Mouse (Mus musculus): ENCODE results near the gene Olfr325. TPM values are rescaled to one million over a fixed set of nuclear protein-coding genes. Genes with fewer than 3 reads are reported as not detected.
"Not testable (repeated sequence)": the region's sequence is repeated elsewhere in the genome, so short reads cannot be mapped to it uniquely, and the experiment has no call there.

Olfr325 gene
- not detected in 2 replicates for polyA plus RNA-seq (2015; fragmentation: Nextera tagmentation; extraction: Ambion mirVana)

DNA sequence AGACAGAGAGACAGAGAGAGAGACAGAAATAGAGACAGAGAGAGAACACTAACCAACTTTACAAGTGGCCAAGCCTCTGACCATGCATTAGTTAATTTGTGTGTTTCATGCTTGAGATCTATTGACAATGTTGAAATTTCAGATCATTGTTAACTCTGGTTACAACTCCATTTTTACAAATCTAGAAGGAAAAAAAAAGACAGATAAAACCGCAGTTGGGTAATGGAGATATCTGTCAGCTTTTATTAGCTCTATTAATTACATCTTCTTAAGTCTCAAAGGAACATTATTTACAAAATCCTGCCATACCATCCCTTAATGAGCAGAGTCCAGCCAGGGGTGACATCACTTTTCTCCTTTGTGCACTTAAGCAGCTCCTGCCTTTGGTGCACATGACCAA, at the start of gene Olfr325:
Gene Olfr325 (plus strand): TSS at position 301 of the 400 bp plus-strand sequence.
- no peaks in the 10 kb centered on the region for H3K9me3 ChIP-seq
- no peak within 1 kb of the TSS for H3K27ac ChIP-seq
- H3K4me1 ChIP-seq, result no peaks in the 10 kb centered on the region
- no peaks in the 10 kb centered on the region for H3K27me3 ChIP-seq (replicated peaks)
- no peak within 1 kb of the TSS for H3K9ac ChIP-seq
- WGBS, result 84% methylated on average over 1 of the region's 1 CpGs
- ATAC-seq (replicated peaks), result no peak
- no peak within 1 kb of the TSS for H3K4me2 ChIP-seq
- no peak within 1 kb of the TSS for H3K4me3 ChIP-seq
- no peaks in the 10 kb centered on the region for H3K36me3 ChIP-seq (replicated peaks)

DNA sequence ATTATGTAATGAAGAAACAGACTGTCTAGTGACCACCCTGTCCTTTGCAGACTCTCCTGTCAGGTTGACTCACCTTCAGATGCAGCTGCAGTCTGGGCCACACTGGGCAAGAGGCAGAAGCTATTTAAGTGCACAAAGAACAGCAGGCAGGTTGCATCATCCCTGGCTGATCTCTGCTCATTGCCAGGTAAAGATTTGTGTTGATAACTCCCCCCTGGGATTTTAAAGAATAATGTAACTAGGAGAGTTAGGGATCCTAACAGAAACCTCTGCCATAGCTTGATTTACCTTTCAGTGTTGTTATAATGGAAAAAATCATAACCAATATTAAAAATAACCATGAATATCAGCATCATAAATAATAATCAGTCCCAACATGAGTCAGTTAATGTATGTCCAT, 42.8 kb upstream of the Olfr325 start, which contains the start of gene Olfr330:
Gene Olfr330 (minus strand): TSS at position 101 of the 400 bp plus-strand sequence.
- H3K9ac ChIP-seq; H3K4me1 ChIP-seq; H3K36me3 ChIP-seq (replicated peaks); H3K4me2 ChIP-seq; H3K27me3 ChIP-seq (replicated peaks); H3K9me3 ChIP-seq; ATAC-seq (replicated peaks); H3K27ac ChIP-seq; H3K4me3 ChIP-seq: not testable (repeated sequence)

DNA sequence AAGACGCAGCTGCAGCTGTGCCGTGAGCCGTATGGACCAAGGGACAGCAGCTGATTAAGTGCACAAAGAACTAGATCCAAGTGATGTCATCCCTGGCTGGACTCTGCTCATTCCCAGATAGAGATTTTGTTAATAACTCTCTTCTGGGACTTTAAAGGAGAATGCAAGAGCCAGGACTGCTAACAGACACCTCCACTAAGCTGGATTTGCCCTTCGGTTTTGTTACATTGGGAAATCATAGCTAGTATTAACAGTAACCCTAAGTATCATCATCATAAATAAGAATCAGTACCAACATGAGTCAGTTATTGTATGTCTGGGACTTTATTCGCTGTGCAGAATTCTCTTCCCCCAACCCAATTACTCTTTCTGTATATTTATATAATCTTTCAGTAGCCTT, 31.2 kb upstream of the Olfr325 start, which contains the start of gene Olfr329-ps:
Gene Olfr329-ps (minus strand): TSS at position 101 of the 400 bp plus-strand sequence.
- Histone ChIP-seq H3K4me2 (no peak within 1 kb of the TSS), H3K4me1 (no peaks in the 10 kb centered on the region), H3K36me3 (replicated peaks) (no peaks in the 10 kb centered on the region), H3K27me3 (replicated peaks) (no peaks in the 10 kb centered on the region), H3K4me3 (no peak within 1 kb of the TSS), H3K9ac (no peak within 1 kb of the TSS), H3K27ac (no peak within 1 kb of the TSS), H3K9me3 (no peaks in the 10 kb centered on the region)
- 79% methylated on average over 5 of the region's 5 CpGs for WGBS
- ATAC-seq (replicated peaks), result no peak

DNA sequence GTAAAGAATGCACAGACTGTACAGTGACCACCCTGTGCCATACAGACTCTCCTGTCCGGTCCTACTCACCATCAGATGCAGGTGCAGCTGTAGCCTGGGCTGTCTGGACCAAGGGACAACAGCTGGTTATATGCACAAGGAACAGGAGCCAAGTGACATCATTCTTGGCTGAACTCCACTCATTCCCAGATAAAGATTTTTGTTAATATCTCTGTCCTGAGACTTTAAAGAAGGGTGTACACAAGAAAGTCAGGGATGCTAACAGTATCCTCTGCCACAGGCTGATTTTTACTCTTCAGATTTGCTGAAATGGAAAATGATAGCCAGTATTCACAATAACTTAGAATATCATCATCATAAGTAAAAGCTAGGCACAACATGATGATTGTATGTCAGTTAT, 22.0 kb upstream of the Olfr325 start, which contains the start of gene Olfr328:
Gene Olfr328 (minus strand): TSS at position 101 of the 400 bp plus-strand sequence.
- ATAC-seq (replicated peaks), result no peak

DNA sequence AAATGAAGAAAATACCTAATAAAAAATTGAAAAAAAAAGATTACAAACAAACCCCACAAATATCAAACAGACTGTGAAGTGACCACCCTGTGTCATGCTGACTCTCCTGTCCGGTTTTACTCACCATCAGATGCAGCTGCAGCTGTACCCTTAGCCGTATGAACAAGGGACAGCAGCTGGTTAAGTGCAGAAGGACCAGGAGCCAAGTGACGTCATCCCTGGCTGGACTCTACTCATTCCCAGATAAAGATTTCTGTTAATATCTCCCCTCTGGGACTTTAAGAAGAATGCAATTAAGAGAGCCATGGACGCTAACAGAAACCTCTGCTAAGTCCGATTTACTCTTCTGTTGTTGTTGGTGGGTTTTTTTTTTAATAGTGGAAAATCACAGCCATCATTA, 7.1 kb upstream of the Olfr325 start, which contains the start of gene Olfr224:
Gene Olfr224 (minus strand): TSS at position 149 of the 400 bp plus-strand sequence.
- Histone ChIP-seq H3K4me3 (no peak within 1 kb of the TSS), H3K4me1 (no peaks in the 10 kb centered on the region), H3K9ac (no peak within 1 kb of the TSS), H3K27ac (no peak within 1 kb of the TSS), H3K27me3 (replicated peaks) (no peaks in the 10 kb centered on the region), H3K9me3 (no peaks in the 10 kb centered on the region), H3K36me3 (replicated peaks) (no peaks in the 10 kb centered on the region), H3K4me2 (no peak within 1 kb of the TSS)
- WGBS, result 75% methylated on average over 5 of the region's 5 CpGs
- no peak for ATAC-seq (replicated peaks)

More for the DNA sequence above, 22.0 kb upstream of the Olfr325 start, which contains the start of gene Olfr328:
- 74% methylated on average over 1 of the region's 1 CpGs for WGBS
- H3K4me2 ChIP-seq, result no peak within 1 kb of the TSS
- H3K9me3 ChIP-seq, result no peaks in the 10 kb centered on the region
- H3K4me3 ChIP-seq, result no peak within 1 kb of the TSS
- no peaks in the 10 kb centered on the region for H3K36me3 ChIP-seq (replicated peaks)
- H3K27me3 ChIP-seq (replicated peaks), result no peaks in the 10 kb centered on the region
- no peaks in the 10 kb centered on the region for H3K4me1 ChIP-seq
- H3K9ac ChIP-seq, result no peak within 1 kb of the TSS
- H3K27ac ChIP-seq, result no peak within 1 kb of the TSS

DNA sequence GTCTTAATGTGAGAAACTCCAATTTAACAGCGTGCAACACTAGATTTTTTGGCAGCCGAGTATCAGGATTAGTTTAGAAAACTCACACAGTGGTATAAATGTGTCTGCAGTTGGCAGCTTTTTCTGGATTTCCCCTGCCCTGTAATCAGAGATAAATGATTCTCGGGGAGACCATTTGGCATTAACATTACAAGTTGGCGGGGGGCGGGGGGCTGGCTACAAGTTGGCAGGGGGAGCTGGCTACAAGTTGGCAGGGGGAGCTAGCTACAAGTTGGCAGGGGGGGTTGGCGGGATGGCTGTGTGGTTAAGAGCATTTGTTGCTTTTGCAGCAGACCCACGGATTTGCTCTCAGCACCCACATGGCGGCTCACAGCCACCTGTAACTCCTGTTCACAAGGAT, 1.1 kb downstream of the Olfr325 start:
- Histone ChIP-seq H3K4me2 (no peak overlapping the region), H3K4me3 (no peak overlapping the region), H3K4me1 (no peaks in the 10 kb centered on the region), H3K27ac (no peak overlapping the region), H3K36me3 (replicated peaks) (no peaks in the 10 kb centered on the region), H3K9ac (no peak overlapping the region), H3K27me3 (replicated peaks) (no peaks in the 10 kb centered on the region), H3K9me3 (no peaks in the 10 kb centered on the region)
- WGBS, result 82% methylated on average over 8 of the region's 8 CpGs
- ATAC-seq (replicated peaks), result no peak

DNA sequence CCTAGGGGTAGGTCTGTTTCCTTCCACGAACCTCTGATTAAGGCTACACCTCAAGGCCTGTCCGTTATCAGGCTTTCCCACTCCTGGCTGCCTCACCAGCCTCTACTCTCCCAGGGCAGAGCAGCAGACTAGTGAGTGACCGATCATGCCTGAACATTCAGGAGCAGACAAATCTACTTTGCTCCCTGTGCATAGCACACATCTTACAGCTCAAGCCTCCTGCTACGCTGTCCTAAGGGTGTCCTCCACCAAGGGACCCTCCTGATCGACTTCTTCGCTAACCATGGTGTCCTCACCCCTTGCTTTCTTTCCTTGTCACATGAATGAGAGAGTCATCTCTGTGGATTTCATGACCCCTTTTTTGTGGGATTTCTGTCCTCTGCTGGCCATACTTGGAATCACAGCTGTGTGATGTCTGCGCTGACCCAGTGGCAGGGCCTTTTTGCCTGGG, 10.4 kb downstream of the Olfr325 start:
- Histone ChIP-seq H3K36me3 (replicated peaks) (no peaks in the 10 kb centered on the region), H3K27me3 (replicated peaks) (no peaks in the 10 kb centered on the region), H3K9me3 (no peaks in the 10 kb centered on the region), H3K9ac (no peak overlapping the region), H3K4me2 (no peak overlapping the region), H3K27ac (no peak overlapping the region), H3K4me3 (no peak overlapping the region), H3K4me1 (no peaks in the 10 kb centered on the region)
- ATAC-seq (replicated peaks), result no peak
- WGBS, result 62% methylated on average over 7 of the region's 7 CpGs

DNA sequence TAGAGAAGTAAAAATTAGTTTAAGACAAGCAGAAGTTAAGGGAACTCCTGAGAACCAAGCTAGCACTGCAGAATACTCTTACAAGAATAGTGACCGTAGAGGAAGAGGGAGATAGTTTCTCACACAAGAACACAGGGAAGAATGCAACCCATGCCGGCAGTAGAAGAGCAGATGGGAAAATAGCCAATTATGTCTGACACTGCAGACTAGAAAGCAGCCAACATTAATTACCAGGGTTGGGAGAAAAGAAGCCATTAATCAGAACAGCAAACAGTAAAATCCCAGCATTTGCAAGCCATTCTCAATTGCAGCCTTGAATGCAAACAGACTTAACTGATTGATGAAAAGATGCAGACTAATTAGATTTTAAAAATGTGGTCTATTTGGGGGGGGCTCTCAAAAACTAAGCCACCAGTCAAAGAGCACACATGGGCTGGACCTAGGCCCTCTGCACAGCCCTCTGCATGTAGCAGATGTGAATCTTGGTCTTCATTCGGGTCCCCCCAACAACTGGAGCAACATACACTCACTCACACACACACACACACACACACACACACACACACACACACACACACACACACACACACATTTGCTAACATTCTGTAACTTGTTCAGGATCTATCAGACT, 11.2 kb downstream of the Olfr325 start:
- H3K9me3 ChIP-seq, result no peaks in the 10 kb centered on the region
- H3K27ac ChIP-seq, result no peak overlapping the region
- 59% methylated on average over 3 of the region's 3 CpGs for WGBS
- H3K9ac ChIP-seq, result no peak overlapping the region
- H3K27me3 ChIP-seq (replicated peaks), result no peaks in the 10 kb centered on the region
- no peak for ATAC-seq (replicated peaks)
- H3K4me1 ChIP-seq, result no peaks in the 10 kb centered on the region
- no peak overlapping the region for H3K4me2 ChIP-seq
- no peaks in the 10 kb centered on the region for H3K36me3 ChIP-seq (replicated peaks)
- H3K4me3 ChIP-seq, result no peak overlapping the region

DNA sequence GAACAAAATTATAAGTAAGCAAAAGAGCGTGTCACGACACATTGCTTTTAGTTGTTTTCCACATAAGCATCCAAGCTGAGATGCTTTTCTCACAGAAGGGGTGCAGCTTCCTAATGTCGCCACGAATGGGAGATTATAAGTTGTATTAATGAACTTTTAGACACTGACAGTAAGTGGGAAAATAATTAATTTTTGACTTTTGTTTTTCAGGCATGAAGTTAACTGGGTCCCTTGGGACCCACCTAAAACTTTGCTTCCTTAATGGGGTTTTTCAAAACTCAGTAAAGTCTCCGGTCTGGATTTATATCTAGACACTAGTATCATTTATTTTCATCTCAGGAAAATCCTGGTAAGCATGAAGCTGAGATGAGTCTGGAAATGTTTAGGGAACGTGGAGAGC, 17.3 kb downstream of the Olfr325 start, which contains the start of gene Olfr324:
Gene Olfr324 (plus strand): TSS at position 301 of the 400 bp plus-strand sequence.
- Histone ChIP-seq H3K4me2 (no peak within 1 kb of the TSS), H3K9ac (no peak within 1 kb of the TSS), H3K36me3 (replicated peaks) (no peaks in the 10 kb centered on the region), H3K4me1 (no peaks in the 10 kb centered on the region), H3K27ac (no peak within 1 kb of the TSS), H3K9me3 (no peaks in the 10 kb centered on the region), H3K27me3 (replicated peaks) (no peaks in the 10 kb centered on the region), H3K4me3 (no peak within 1 kb of the TSS)
- no peak for ATAC-seq (replicated peaks)
- WGBS, result 85% methylated on average over 6 of the region's 6 CpGs

DNA sequence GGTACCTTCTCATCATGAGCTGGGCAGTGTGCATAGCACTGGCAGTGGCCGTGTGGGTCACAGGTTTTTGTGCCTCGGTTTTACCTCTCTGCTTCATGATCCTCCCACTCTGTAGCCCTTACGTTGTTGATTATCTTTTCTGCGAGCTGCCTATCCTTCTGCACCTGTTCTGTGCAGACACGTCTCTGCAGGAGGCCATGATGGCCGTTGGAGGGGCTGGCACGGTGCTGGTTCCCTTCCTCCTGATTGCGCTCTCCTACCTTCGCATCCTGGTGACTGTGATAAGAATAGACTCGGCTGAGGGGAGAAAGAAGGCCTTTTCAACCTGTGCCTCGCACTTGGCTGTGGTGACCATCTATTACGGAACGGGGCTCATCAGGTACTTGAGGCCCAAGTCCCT, 20.3 kb downstream of the Olfr325 start:
- no peaks in the 10 kb centered on the region for H3K36me3 ChIP-seq (replicated peaks)
- H3K27ac ChIP-seq, result no peak overlapping the region
- no peaks in the 10 kb centered on the region for H3K4me1 ChIP-seq
- no peak for ATAC-seq (replicated peaks)
- no peaks in the 10 kb centered on the region for H3K27me3 ChIP-seq (replicated peaks)
- H3K4me2 ChIP-seq, result no peak overlapping the region
- H3K9ac ChIP-seq, result no peak overlapping the region
- WGBS, result 87% methylated on average over 13 of the region's 13 CpGs
- no peaks in the 10 kb centered on the region for H3K9me3 ChIP-seq
- H3K4me3 ChIP-seq, result no peak overlapping the region

DNA sequence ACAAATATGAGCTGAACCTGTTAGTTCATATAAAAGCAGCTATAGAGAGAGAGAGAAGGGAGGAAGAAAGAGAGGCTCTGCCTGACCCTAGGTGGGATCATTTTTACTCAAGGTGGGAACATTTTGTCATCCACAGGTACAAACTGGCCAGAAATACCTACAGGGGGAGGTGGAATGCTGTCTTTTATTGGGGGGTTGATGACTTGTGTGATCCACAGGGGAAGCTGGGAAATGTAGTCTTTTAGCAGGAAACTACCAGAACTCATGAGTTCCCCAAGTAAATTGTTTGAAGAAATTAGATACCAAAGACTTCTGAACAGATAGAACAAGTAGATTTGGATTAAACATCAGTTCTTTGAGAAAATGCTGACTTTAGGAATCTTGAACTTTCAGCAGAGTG, 24.5 kb downstream of the Olfr325 start:
- no peaks in the 10 kb centered on the region for H3K36me3 ChIP-seq (replicated peaks)
- no peak for ATAC-seq (replicated peaks)
- no peaks in the 10 kb centered on the region for H3K9me3 ChIP-seq
- H3K27me3 ChIP-seq (replicated peaks), result no peaks in the 10 kb centered on the region
- H3K9ac ChIP-seq, result no peak overlapping the region
- no peak overlapping the region for H3K4me2 ChIP-seq
- H3K4me1 ChIP-seq, result no peaks in the 10 kb centered on the region
- no peak overlapping the region for H3K4me3 ChIP-seq
- no peak overlapping the region for H3K27ac ChIP-seq

DNA sequence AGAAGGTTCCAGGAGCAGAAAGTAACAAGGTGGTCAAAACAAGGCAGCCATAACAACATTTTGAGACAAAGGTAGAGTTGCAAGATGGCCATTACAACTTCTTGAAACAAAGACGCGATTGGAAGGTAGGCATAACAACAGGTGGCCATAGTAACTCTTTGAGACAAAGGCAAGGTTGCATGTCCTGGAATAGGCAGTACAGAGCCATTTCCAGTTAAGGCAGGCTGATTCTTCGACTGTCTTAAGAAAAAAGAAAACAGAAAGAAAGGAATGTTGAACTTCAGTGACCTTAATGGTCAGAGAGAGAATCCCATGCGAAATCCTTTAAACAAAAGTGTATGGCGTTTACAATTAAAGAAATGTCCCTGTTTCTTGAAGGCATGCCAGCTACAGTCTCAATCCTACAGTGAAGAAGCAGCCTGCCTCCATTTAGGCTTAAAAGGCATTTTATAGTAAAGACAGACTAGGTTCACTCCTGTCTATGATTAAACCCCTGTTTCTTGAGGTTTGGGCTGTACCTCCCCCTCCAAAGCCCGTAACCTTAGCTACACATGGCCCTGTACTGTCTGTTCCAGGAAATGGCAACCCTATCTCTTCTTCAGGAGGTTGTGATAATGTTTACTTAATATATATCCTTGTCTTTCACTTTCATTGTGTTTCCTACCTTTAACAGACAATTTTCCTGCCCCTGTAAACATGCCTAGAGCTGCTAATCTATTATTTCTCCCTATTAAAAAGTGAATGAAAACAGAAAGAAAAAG, 25.4 kb downstream of the Olfr325 start:
- no peaks in the 10 kb centered on the region for H3K27me3 ChIP-seq (replicated peaks)
- H3K9me3 ChIP-seq, result no peaks in the 10 kb centered on the region
- H3K9ac ChIP-seq, result no peak overlapping the region
- no peaks in the 10 kb centered on the region for H3K4me1 ChIP-seq
- H3K27ac ChIP-seq, result no peak overlapping the region
- WGBS, result 82% methylated on average over 6 of the region's 6 CpGs
- H3K4me2 ChIP-seq, result no peak overlapping the region
- no peak overlapping the region for H3K4me3 ChIP-seq
- no peaks in the 10 kb centered on the region for H3K36me3 ChIP-seq (replicated peaks)
- ATAC-seq (replicated peaks), result no peak
